Mouse (Mus musculus) cortical plate, adult 2 months (tissue): ENCODE data around the gene Nfkbil1. TPM values are rescaled to one million over a fixed set of nuclear protein-coding genes. Genes with fewer than 3 reads are reported as not detected.

ENCODE experiments used
- H3K27ac ChIP-seq: fragments of 200-500 bp; 2 replicates; pipeline ENCODE4 v1.5.1; 2012; ENCODE audit warnings: low read length, control low read depth, inconsistent platforms; ENCODE audit not compliant: insufficient read depth
- H3K4me1 ChIP-seq: fragments of 200-500 bp; 2 replicates; pipeline ENCODE4 v1.6.1; 2011; ENCODE audit warnings: low read length; ENCODE audit not compliant: control insufficient read depth, insufficient read depth
- H3K4me3 ChIP-seq: fragments of 200-500 bp; 2 replicates; pipeline ENCODE4 v1.5.1; 2011; ENCODE audit warnings: mild to moderate bottlenecking, low read length, control low read depth; ENCODE audit not compliant: insufficient read depth
- CTCF ChIP-seq: fragments of 200-500 bp; IDR thresholded peaks from 2 replicates; pipeline ENCODE4 v1.5.1; 2011; ENCODE audit warnings: mild to moderate bottlenecking, control low read depth, low read length; ENCODE audit not compliant: insufficient read depth; ENCODE audit errors: extremely low read depth
- POLR2A ChIP-seq: fragments of 200-500 bp; IDR thresholded peaks from 2 replicates; pipeline ENCODE4 v1.6.1; 2011; ENCODE audit warnings: mild to moderate bottlenecking, low read length, control low read depth; ENCODE audit not compliant: insufficient read depth; ENCODE audit errors: extremely low read depth
- polyA plus RNA-seq: library from polyadenylated mRNA; depleted of rRNA; stranded (reverse); fragments of >200 nt; gene quantifications from 2 replicates; pipeline ENCODE4 v1.2.3, GENCODE M21; 2012

The Nfkbil1 gene
- polyA plus RNA-seq, 1 experiment: 12.2 TPM

DNA sequence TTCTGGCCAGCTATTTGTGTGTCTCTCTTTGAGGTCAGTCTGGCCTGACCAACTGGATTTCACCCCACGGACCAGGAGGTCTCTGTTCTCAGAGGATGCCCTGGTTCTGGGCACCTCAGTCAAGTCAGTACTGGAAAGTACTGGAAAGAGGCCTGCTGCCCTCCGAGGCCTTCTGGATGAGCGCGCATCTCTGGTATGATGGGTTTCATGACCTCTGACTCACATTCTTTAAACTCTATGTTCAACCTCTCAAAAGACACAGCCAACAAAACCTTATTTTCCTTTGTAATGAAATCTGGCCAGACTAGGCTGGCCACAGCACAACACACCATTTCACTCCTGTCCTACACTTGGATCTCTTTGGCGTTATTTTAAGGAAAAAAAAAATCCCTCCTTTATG is 10.1 kb downstream of the Nfkbil1 start:
- no peak overlapping the region for H3K4me3 ChIP-seq
- no peak for TF ChIP-seq CTCF
- TF ChIP-seq POLR2A: no peak
- no peak overlapping the region for H3K27ac ChIP-seq
- no peaks in the 10 kb centered on the region for H3K4me1 ChIP-seq

DNA sequence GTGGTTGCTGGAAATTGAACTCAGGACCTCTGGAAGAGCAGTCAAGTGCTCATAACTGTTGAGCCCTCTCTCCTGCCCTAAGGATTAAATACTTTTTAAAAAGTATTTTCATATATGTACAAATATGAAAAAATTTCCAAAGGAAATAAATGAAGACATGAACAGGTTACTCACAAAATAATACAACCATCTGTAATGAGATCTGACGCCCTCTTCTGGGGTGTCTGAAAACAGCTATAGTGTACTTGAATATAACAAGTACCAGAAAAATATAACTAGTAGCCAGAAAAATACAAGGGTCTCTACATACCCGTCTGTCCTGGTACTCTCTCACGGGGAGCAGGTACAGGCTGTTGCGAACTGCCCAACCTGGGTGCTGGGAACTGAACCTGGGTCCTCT is 11.0 kb downstream of the Nfkbil1 start:
- no peak overlapping the region for H3K27ac ChIP-seq
- TF ChIP-seq POLR2A (no peak), CTCF (no peak)
- H3K4me1 ChIP-seq: peaks cover 2% of the 10 kb centered on the region; the same call in 1 of the 2 replicates
- no peak overlapping the region for H3K4me3 ChIP-seq

DNA sequence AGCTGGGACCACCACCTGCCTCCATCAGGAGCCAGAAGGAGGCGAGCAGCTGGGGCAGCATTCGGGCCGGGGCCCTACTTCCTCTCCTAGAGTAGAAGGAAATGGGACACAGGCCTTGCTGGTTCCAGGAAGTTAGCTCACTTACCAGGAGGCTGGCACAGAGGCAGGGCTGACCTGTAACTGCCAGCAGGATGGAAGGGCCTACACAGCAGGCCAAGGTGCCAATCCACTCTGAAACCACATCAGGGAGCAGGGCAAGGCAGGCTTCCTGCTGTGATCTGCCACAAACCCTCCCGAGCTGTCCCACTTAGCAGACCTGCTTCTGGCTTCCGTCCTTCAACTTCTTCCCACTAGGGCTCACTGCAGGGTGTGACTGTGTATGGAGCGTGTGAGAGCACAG is 13.3 kb downstream of the Nfkbil1 start:
- no peak overlapping the region for H3K4me3 ChIP-seq
- TF ChIP-seq POLR2A (no peak), CTCF (no peak)
- H3K4me1 ChIP-seq: peaks cover 5% of the 10 kb centered on the region; the same call in 1 of the 2 replicates
- no peak overlapping the region for H3K27ac ChIP-seq

- peaks cover 5% of the 10 kb centered on the region; the same call in 1 of the 2 replicates for H3K4me1 ChIP-seq
- 0 out of 2 replicates have a peak within 1 kb of the TSS, but pooled peaks have one; percentile 26 for H3K27ac ChIP-seq
- TF ChIP-seq POLR2A: no peak
- TF ChIP-seq CTCF: no peak
- no peak within 1 kb of the TSS for H3K4me3 ChIP-seq
Observed at GRCm38 (mm10) chr17:35220156-35220952, 15.2 kb downstream of the Nfkbil1 start, which contains the start of gene Gm16181. Gm16181 (plus strand) TSS chr17:35220834.

GRCm38 (mm10) chr17:35219601-35220041 is 16.0 kb downstream of the Nfkbil1 start:
- H3K27ac ChIP-seq: 0 out of 2 replicates have a peak overlapping the region, but pooled peaks have one; percentile 26
- TF ChIP-seq POLR2A (no peak), CTCF (no peak)
- peaks cover 5% of the 10 kb centered on the region; the same call in 1 of the 2 replicates for H3K4me1 ChIP-seq
- H3K4me3 ChIP-seq: no peak overlapping the region

DNA sequence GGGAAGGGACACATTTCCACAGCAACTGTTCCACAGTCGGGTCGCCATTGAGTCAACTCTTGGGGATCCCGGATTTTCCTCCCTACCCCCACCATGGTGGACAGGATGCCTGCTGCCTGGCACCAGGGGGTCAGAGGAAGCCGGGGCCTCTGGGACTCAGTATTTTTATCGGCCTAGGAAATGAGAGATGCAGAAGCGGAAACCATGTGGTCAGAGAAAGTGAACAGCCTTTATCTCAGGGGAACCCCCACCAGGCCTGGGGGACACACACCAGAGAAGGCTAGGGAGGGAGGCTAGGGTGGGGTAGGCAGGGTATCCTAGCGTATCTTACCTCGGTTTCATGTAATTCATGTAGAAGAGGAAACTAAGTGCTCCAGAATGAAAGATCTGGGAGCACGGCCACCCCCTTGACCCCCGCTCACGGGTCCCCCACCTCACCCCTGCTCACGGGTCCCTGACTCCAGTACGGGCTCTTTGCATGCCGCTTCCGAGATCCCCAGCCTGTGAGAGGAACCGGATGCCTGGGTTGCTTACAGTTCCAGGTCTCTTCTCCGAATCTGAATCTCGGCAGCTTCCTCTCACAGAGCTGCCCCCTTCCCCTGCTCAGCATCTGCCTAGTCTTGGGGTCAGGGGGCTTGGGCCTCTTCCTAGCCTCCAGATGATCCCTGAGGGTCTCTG is 16.9 kb downstream of the Nfkbil1 start:
- no peak for TF ChIP-seq POLR2A
- TF ChIP-seq CTCF: no peak
- peaks cover 5% of the 10 kb centered on the region; the same call in 1 of the 2 replicates for H3K4me1 ChIP-seq
- no peak overlapping the region for H3K4me3 ChIP-seq
- no peak overlapping the region for H3K27ac ChIP-seq

- no peak overlapping the region for H3K4me3 ChIP-seq
- no peak for TF ChIP-seq POLR2A
- TF ChIP-seq CTCF: no peak
- H3K4me1 ChIP-seq: no peaks in the 10 kb centered on the region
- H3K27ac ChIP-seq: no peak overlapping the region
Observed at GRCm38 (mm10) chr17:35213071-35213470, 22.5 kb downstream of the Nfkbil1 start.

DNA sequence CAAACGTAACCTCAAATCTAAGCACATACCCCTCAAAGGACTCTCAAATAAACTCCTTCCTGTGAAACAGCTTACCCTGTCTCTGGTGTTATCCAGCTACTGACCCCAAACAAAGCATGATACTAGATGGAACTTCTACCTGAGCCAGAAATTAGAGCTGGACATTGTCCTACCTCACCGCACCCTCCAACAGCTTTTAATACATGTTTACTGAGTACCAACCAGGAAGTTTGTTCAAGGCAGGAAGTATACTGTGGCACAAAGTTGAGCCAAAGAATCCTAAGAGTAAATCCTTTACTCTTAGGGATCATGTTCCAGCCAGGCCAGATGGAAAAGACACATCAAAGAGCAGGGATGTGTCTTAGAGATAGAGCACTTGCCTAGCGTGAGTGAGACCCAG is 25.0 kb downstream of the Nfkbil1 start:
- Histone ChIP-seq H3K27ac (no peak overlapping the region), H3K4me3 (no peak overlapping the region)

GRCm38 (mm10) chr17:35209785-35210535 is 25.6 kb downstream of the Nfkbil1 start:
- Histone ChIP-seq H3K4me1 (no peaks in the 10 kb centered on the region), H3K27ac (no peak overlapping the region), H3K4me3 (no peak overlapping the region)
- TF ChIP-seq CTCF (no peak), POLR2A (no peak)

More for the DNA sequence above, 25.0 kb downstream of the Nfkbil1 start:
- TF ChIP-seq CTCF (no peak), POLR2A (no peak)
- no peaks in the 10 kb centered on the region for H3K4me1 ChIP-seq

GRCm38 (mm10) chr17:35205380-35205769 is 30.2 kb downstream of the Nfkbil1 start:
- Histone ChIP-seq H3K4me1 (no peaks in the 10 kb centered on the region), H3K27ac (no peak overlapping the region)
- no peak for TF ChIP-seq POLR2A
- TF ChIP-seq CTCF: no peak

More at GRCm38 (mm10) chr17:35205380-35205769, 30.2 kb downstream of the Nfkbil1 start:
- H3K4me3 ChIP-seq: no peak overlapping the region
